Mouse (Mus musculus) brain, embryonic 18.5 days (tissue): ENCODE results near the gene Gm21861.
"Not testable (repeated sequence)": the region's sequence is repeated elsewhere in the genome, so short reads cannot be mapped to it uniquely, and the experiment has no call there.

Experiments used
- DNase-seq: peaks from one replicate; pipeline ENCODE4 v3.0.0-alpha.2; 2012; ENCODE audit warnings: low read depth, low spot score

Gene Gm21861

GRCm38 (mm10) chrY:58814497-58814896, at the start of gene Gm21861:
TSS of gene Gm21861 (minus strand) at chrY:58814597.
- not testable (repeated sequence) for DNase-seq
